Mouse (Mus musculus): ENCODE results near the gene Papln. TPM values are rescaled to one million over a fixed set of nuclear protein-coding genes. Genes with fewer than 3 reads are reported as not detected.

Papln gene
- polyA plus RNA-seq (2012; fragmentation: generic; extraction: Trizol) = 0.04 TPM

DNA sequence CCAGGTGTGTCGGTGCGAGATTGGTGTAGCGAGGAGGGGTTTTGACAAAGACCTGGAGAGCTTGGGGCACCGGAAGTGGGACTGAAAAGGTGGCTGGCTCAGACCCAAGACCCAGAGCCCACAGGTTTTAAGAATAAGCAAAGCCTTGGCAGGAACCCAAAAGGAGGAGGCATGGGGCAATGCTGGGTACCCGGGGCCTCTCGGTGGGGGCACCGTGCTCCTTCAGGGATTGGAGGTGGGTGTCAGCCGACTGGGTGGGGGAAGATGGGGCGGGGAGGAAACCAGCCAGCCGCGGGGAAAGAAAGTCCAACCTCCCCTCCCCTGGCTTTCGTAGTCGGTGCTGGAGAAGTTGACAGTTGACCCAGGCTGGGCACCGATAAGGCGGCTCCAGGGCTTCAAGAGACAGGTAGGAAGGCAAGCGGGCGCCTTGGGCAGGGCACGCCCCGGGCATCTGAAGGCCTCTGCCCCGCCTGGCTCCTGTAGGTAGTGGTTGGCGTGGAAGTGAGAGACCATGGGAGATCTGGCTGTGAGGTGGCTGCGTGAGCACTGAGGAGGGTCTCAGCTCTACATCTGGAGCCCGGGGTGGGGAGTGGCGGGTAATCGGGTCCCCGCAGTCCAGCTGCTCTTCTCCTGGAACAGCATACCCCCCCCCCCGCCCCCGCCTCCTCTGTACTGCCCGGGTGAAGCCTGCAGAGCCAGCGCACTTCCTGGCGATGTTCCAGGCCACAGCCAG is at the start of gene Papln:
Papln (plus strand) TSS at position 324 of the 733 bp plus-strand sequence.
- H3K4me3 ChIP-seq = no peak within 1 kb of the TSS
- H3K36me3 ChIP-seq (ENCODE audit: control insufficient read depth, insufficient read depth) = no peaks in the 10 kb centered on the region
- no peaks in the 10 kb centered on the region for H3K27me3 ChIP-seq (ENCODE audit: control insufficient read depth, insufficient read depth, insufficient read length)

GRCm38 (mm10) chr12:83713749-83714148 is 49.7 kb upstream of the Papln start:
- TF ChIP-seq SRF (IDR thresholded peaks at IDR 0.05; ENCODE audit: control insufficient read depth, insufficient read length, low read depth) = no peak
- no peak for TF ChIP-seq TCF3 (IDR thresholded peaks at IDR 0.05; ENCODE audit: insufficient read length, low read depth)
- no peak for TF ChIP-seq MAX (IDR thresholded peaks at IDR 0.05; ENCODE audit: low read depth)
- no peak for TF ChIP-seq REST (IDR thresholded peaks at IDR 0.05; ENCODE audit: insufficient read depth, insufficient read length)
- no peak for TF ChIP-seq MYOG (IDR thresholded peaks at IDR 0.05; ENCODE audit: control insufficient read depth in 1 of 3, insufficient read depth in 1 of 3, insufficient read length in 2 of 3, low read depth in 2 of 3)
- TF ChIP-seq POLR2AphosphoS2 (IDR thresholded peaks at IDR 0.05; ENCODE audit: insufficient read length, low read depth) = no peak
- no peak for TF ChIP-seq POLR2A (IDR thresholded peaks at IDR 0.05; ENCODE audit: insufficient read length, low read depth)
- TF ChIP-seq MYOD1 (IDR thresholded peaks at IDR 0.05; ENCODE audit: control insufficient read depth in 1 of 3, insufficient read length in 2 of 3, low read depth in 2 of 3) = no peak
- no peak for TF ChIP-seq USF1 (IDR thresholded peaks at IDR 0.05; ENCODE audit: low read depth)
- TF ChIP-seq CEBPB (IDR thresholded peaks at IDR 0.05; ENCODE audit: insufficient read depth, poor library complexity, severe bottlenecking) = no peak
- no peak for TF ChIP-seq E2F4 (IDR thresholded peaks at IDR 0.05; ENCODE audit: insufficient read depth)
- TF ChIP-seq TCF12 (IDR thresholded peaks at IDR 0.05; ENCODE audit: insufficient read depth, poor library complexity, severe bottlenecking) = no peak
- Histone ChIP-seq H3K4me2 (ENCODE audit: low read depth) (no peak overlapping the region), H3K4me3 (no peak overlapping the region), H3K36me3 (ENCODE audit: control insufficient read depth, insufficient read depth) (peaks cover 20% of the 10 kb centered on the region), H3ac (ENCODE audit: control insufficient read depth, insufficient read length) (no peak overlapping the region), H3K79me2 (ENCODE audit: control insufficient read depth, insufficient read depth) (no peaks in the 10 kb centered on the region), H3K27me3 (ENCODE audit: control insufficient read depth, insufficient read depth, insufficient read length) (no peaks in the 10 kb centered on the region)

More for the DNA sequence above, at the start of gene Papln:
- H3ac ChIP-seq (ENCODE audit: control insufficient read depth, insufficient read length) = no peak within 1 kb of the TSS
- peak within 1 kb of the TSS; percentile 18 for H3K4me2 ChIP-seq (ENCODE audit: low read depth)
- no peaks in the 10 kb centered on the region for H3K79me2 ChIP-seq (ENCODE audit: control insufficient read depth, insufficient read depth)
- no peak for TF ChIP-seq E2F4 (IDR thresholded peaks at IDR 0.05; ENCODE audit: insufficient read depth)
- TF ChIP-seq MYOD1 (IDR thresholded peaks at IDR 0.05; ENCODE audit: control insufficient read depth in 1 of 3, insufficient read length in 2 of 3, low read depth in 2 of 3) = no peak
- TF ChIP-seq TCF12 (IDR thresholded peaks at IDR 0.05; ENCODE audit: insufficient read depth, poor library complexity, severe bottlenecking) = no peak
- TF ChIP-seq TCF3 (IDR thresholded peaks at IDR 0.05; ENCODE audit: insufficient read length, low read depth) = no peak
- no peak for TF ChIP-seq CEBPB (IDR thresholded peaks at IDR 0.05; ENCODE audit: insufficient read depth, poor library complexity, severe bottlenecking)
- no peak for TF ChIP-seq MYOG (IDR thresholded peaks at IDR 0.05; ENCODE audit: control insufficient read depth in 1 of 3, insufficient read depth in 1 of 3, insufficient read length in 2 of 3, low read depth in 2 of 3)
- TF ChIP-seq USF1 (IDR thresholded peaks at IDR 0.05; ENCODE audit: low read depth) = no peak
- TF ChIP-seq MAX (IDR thresholded peaks at IDR 0.05; ENCODE audit: low read depth) = no peak
- TF ChIP-seq POLR2A (IDR thresholded peaks at IDR 0.05; ENCODE audit: insufficient read length, low read depth) = no peak
- TF ChIP-seq SRF (IDR thresholded peaks at IDR 0.05; ENCODE audit: control insufficient read depth, insufficient read length, low read depth) = no peak

DNA sequence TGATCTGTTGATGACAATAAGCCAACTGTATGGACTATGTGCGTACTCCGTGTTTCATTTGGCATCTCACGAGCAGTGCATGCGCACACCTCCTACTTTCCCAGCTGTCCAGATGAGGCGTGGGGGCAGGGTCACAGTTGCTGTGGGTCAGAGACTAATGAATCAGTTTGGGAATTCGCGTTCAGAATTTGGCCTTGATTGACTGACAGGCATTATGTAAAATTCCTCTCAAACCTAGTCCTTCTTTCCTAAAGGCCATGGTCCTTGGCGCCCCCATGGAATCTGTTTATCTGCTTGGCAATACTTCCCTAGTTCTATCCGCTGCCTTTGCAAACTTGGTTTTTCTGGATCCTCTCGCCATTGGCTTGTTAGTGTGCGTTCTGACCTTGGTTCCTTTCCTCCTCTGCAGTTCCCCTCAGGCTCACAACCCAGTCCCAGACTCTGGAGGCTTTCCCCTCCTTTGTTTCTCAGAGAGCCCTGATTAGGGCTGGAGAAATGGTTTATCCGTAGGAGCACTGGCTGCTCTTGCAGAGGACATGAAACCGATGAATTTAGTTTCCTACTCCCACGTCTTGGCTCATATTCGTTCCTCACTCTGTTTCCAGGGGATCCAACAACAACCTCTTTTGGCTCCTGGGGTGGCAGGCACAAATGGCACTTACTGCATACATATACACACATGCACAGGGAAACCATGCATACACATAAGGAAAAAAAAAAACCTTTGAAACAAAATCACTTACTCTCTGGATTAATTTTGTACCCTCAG is 46.8 kb upstream of the Papln start:
- peaks cover 27% of the 10 kb centered on the region for H3K36me3 ChIP-seq (ENCODE audit: control insufficient read depth, insufficient read depth)
- no peaks in the 10 kb centered on the region for H3K79me2 ChIP-seq (ENCODE audit: control insufficient read depth, insufficient read depth)
- H3ac ChIP-seq (ENCODE audit: control insufficient read depth, insufficient read length) = no peak overlapping the region
- no peaks in the 10 kb centered on the region for H3K27me3 ChIP-seq (ENCODE audit: control insufficient read depth, insufficient read depth, insufficient read length)
- H3K4me2 ChIP-seq (ENCODE audit: low read depth) = no peak overlapping the region
- TF ChIP-seq SRF (IDR thresholded peaks at IDR 0.05; ENCODE audit: control insufficient read depth, insufficient read length, low read depth) (no peak), REST (IDR thresholded peaks at IDR 0.05; ENCODE audit: insufficient read depth, insufficient read length) (no peak), MAX (IDR thresholded peaks at IDR 0.05; ENCODE audit: low read depth) (no peak), CEBPB (IDR thresholded peaks at IDR 0.05; ENCODE audit: insufficient read depth, poor library complexity, severe bottlenecking) (no peak), MYOG (IDR thresholded peaks at IDR 0.05; ENCODE audit: control insufficient read depth in 1 of 3, insufficient read depth in 1 of 3, insufficient read length in 2 of 3, low read depth in 2 of 3) (no peak), E2F4 (IDR thresholded peaks at IDR 0.05; ENCODE audit: insufficient read depth) (no peak), POLR2AphosphoS2 (IDR thresholded peaks at IDR 0.05; ENCODE audit: insufficient read length, low read depth) (no peak), TCF12 (IDR thresholded peaks at IDR 0.05; ENCODE audit: insufficient read depth, poor library complexity, severe bottlenecking) (no peak), POLR2A (IDR thresholded peaks at IDR 0.05; ENCODE audit: insufficient read length, low read depth) (no peak), TCF3 (IDR thresholded peaks at IDR 0.05; ENCODE audit: insufficient read length, low read depth) (no peak), USF1 (IDR thresholded peaks at IDR 0.05; ENCODE audit: low read depth) (no peak)
- no peak overlapping the region for H3K4me3 ChIP-seq

DNA sequence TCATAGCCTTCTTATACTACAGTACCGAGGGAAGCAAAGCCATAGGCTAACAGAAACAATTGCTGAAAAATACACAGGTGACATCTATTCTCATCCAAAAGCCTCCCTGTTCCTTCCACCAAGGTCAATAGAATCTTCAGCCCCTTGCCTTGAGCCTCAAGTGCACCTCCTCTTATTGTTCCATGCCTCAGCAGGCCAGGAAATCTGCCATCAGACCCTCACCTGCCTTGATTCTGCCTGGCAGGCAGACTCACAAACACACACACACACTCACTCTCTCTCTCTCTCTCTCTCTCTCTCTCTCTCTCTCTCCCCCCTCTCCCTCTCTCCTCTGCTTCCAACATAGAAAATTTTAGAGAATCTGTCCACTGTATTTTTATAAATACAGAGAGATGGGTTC is 44.0 kb upstream of the Papln start:
- H3K4me3 ChIP-seq = no peak overlapping the region
- TF ChIP-seq POLR2AphosphoS2 (IDR thresholded peaks at IDR 0.05; ENCODE audit: insufficient read length, low read depth) (no peak), TCF3 (IDR thresholded peaks at IDR 0.05; ENCODE audit: insufficient read length, low read depth) (no peak), POLR2A (IDR thresholded peaks at IDR 0.05; ENCODE audit: insufficient read length, low read depth) (no peak), CEBPB (IDR thresholded peaks at IDR 0.05; ENCODE audit: insufficient read depth, poor library complexity, severe bottlenecking) (no peak), E2F4 (IDR thresholded peaks at IDR 0.05; ENCODE audit: insufficient read depth) (no peak), MAX (IDR thresholded peaks at IDR 0.05; ENCODE audit: low read depth) (no peak), MYOD1 (IDR thresholded peaks at IDR 0.05; ENCODE audit: control insufficient read depth in 1 of 3, insufficient read length in 2 of 3, low read depth in 2 of 3) (no peak), USF1 (IDR thresholded peaks at IDR 0.05; ENCODE audit: low read depth) (no peak), MYOG (IDR thresholded peaks at IDR 0.05; ENCODE audit: control insufficient read depth in 1 of 3, insufficient read depth in 1 of 3, insufficient read length in 2 of 3, low read depth in 2 of 3) (no peak)
- no peaks in the 10 kb centered on the region for H3K79me2 ChIP-seq (ENCODE audit: control insufficient read depth, insufficient read depth)
- peaks cover 35% of the 10 kb centered on the region for H3K36me3 ChIP-seq (ENCODE audit: control insufficient read depth, insufficient read depth)
- H3K4me2 ChIP-seq (ENCODE audit: low read depth) = no peak overlapping the region
- H3ac ChIP-seq (ENCODE audit: control insufficient read depth, insufficient read length) = no peak overlapping the region
- H3K27me3 ChIP-seq (ENCODE audit: control insufficient read depth, insufficient read depth, insufficient read length) = no peaks in the 10 kb centered on the region

Measured in myocyte (in vitro differentiated cells).